Mouse (Mus musculus) limb, embryonic 14.5 days (tissue): ENCODE measurements around the gene Unc5cl. TPM values are rescaled to one million over a fixed set of nuclear protein-coding genes. Genes with fewer than 3 reads are reported as not detected.

Experiments used
- ATAC-seq: fragments of 200-750 bp; cut with Nextera tagmentation; 2 replicates; pipeline ENCODE4 v1.8.0; 2017; ENCODE audit warnings: low read depth, moderate number of reproducible peaks, moderate TSS enrichment; ENCODE audit not compliant: low FRiP score
- DNase-seq: peaks from one replicate; pipeline ENCODE4 v3.0.0-alpha.2; 2015; ENCODE audit warnings: low spot score
- H3K27ac ChIP-seq: fragments of 300-500 bp; sonication (generic); replicated peaks from 2 replicates; pipeline ENCODE4 v1.5.1; 2014; ENCODE audit warnings: low read depth, mild to moderate bottlenecking, low read length, moderate library complexity, mixed read lengths
- H3K27me3 ChIP-seq: fragments of 300-500 bp; sonication (generic); 2 replicates; pipeline ENCODE4 v1.6.1; 2014; ENCODE audit warnings: low read length, mixed read lengths; ENCODE audit not compliant: control insufficient read depth, insufficient read depth
- H3K36me3 ChIP-seq: fragments of 300-500 bp; sonication (generic); 2 replicates; pipeline ENCODE4 v1.6.1; 2014; ENCODE audit warnings: mild to moderate bottlenecking, low read length, moderate library complexity, mixed read lengths; ENCODE audit not compliant: control insufficient read depth, insufficient read depth
- H3K4me1 ChIP-seq: fragments of 300-500 bp; sonication (generic); 2 replicates; pipeline ENCODE4 v1.6.1; 2014; ENCODE audit warnings: antibody characterized with exemption, low read length, mixed read lengths; ENCODE audit not compliant: control insufficient read depth, insufficient read depth
- H3K4me2 ChIP-seq: fragments of 300-500 bp; sonication (generic); replicated peaks from 2 replicates; pipeline ENCODE4 v1.6.1; 2014; ENCODE audit warnings: low read depth, mild to moderate bottlenecking, low read length, moderate library complexity; ENCODE audit not compliant: severe bottlenecking
- H3K4me3 ChIP-seq: fragments of 300-500 bp; sonication (generic); replicated peaks from 2 replicates; pipeline ENCODE4 v1.5.1; 2014; ENCODE audit warnings: low read length
- H3K9ac ChIP-seq: fragments of 300-500 bp; sonication (generic); 2 replicates; pipeline ENCODE4 v1.6.1; 2014; ENCODE audit warnings: mild to moderate bottlenecking, low read depth, low read length, moderate library complexity; ENCODE audit not compliant: severe bottlenecking
- H3K9me3 ChIP-seq: fragments of 300-500 bp; sonication (generic); 2 replicates; pipeline ENCODE4 v1.6.1; 2016; ENCODE audit warnings: low read length; ENCODE audit not compliant: control insufficient read depth
- POLR2A ChIP-seq: fragments of 200-500 bp; IDR thresholded peaks from 2 replicates; pipeline ENCODE4 v1.8.0; 2012; ENCODE audit warnings: inconsistent platforms, mild to moderate bottlenecking, moderate library complexity, borderline replicate concordance; ENCODE audit not compliant: insufficient read depth, insufficient read length; ENCODE audit errors: extremely low read depth
- WGBS: fragments of 180-500 bp; shearing (Covaris S2); extraction: QIAGEN DNeasy Blood & Tissue Kit; methylation state at CpG from one replicate; pipeline ENCODE4 v1.1.7; 2014; 5-methylcytosine and 5-hydroxymethylcytosine counted together
- polyA plus RNA-seq, 2 experiments: library from polyadenylated mRNA; depleted of rRNA in 1 of 2; stranded (reverse) in 1 of 2; unstranded in 1 of 2; fragments of >200 nt; fragmentation: Nextera tagmentation in 1 of 2; extraction: Ambion mirVana in 1 of 2; gene quantifications; 2 replicates each; pipeline versions ENCODE4 v1.2.1 to v1.2.3; 2012 to 2014

The Unc5cl gene
- polyA plus RNA-seq, 2 experiments: 0.15 to 0.18 TPM

DNA sequence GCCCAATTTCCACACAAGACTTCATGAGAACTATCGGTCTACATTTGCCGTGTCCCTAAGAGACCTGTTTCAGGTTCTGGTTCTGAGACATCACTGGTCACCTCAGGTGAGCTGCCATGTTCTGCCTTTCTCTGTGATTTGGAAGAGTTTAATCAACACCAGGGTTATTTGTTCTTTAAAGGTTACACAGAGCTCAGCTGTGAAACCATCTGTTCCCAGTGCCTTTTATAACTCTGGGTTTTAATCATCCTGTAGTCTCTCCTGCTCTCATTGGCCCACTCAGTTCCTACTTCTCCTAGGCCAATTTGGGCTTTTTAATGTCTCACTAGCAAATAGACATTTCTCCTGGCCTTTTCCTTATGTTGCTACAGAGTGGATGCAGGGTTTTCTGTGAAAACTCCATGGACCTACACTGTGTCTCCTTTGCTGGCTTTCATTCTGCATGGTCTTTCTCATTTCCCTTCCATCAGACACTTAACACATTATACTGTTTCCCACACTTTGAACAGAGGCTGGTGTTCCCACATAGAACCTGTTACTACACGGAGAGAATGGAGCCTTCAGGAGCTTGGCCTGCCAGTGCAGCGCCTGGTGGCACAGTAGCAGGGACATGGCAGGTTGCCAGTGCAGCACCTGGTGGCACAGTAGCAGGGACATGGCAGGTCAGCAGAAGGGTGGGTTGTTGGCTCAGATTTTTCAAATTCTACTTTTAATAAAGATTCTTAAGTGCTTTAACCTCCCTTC, 97.3 kb downstream of the Unc5cl start:
- Histone ChIP-seq H3K27ac (no peak overlapping the region), H3K4me3 (no peak overlapping the region), H3K9me3 (no peaks in the 10 kb centered on the region), H3K4me2 (no peak overlapping the region), H3K4me1 (no peaks in the 10 kb centered on the region), H3K27me3 (no peaks in the 10 kb centered on the region), H3K9ac (no peak overlapping the region), H3K36me3 (no peaks in the 10 kb centered on the region)
- 74% methylated on average over 4 of the region's 4 CpGs for WGBS
- no peak for TF ChIP-seq POLR2A
- DNase-seq: no peak
- no peak for ATAC-seq

DNA sequence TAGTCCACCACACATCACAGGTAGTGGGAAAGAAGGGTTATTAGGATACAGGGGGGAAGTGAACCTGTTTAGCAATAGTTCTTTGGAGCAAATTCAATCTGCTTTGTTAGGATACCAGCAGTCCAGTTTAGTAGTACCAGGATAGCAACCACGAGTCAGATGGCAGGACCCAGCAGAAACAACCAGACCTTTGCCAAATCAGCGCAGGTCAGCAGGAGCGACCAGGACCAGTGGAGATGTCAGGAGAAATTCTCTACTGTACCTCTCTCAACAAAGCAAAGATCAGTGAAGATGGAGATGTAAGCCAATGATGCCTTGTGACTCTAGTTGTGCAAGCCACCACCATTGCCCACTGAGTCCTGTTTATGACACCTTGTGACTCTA, 97.8 kb downstream of the Unc5cl start:
- H3K27ac ChIP-seq: no peak overlapping the region
- no peak overlapping the region for H3K4me2 ChIP-seq
- no peaks in the 10 kb centered on the region for H3K27me3 ChIP-seq
- no peaks in the 10 kb centered on the region for H3K9me3 ChIP-seq
- no peaks in the 10 kb centered on the region for H3K36me3 ChIP-seq
- no peak overlapping the region for H3K9ac ChIP-seq
- H3K4me3 ChIP-seq: no peak overlapping the region
- WGBS: 88% methylated on average over 3 of the region's 3 CpGs
- ATAC-seq (no peak), DNase-seq (no peak)
- no peaks in the 10 kb centered on the region for H3K4me1 ChIP-seq
- no peak for TF ChIP-seq POLR2A

DNA sequence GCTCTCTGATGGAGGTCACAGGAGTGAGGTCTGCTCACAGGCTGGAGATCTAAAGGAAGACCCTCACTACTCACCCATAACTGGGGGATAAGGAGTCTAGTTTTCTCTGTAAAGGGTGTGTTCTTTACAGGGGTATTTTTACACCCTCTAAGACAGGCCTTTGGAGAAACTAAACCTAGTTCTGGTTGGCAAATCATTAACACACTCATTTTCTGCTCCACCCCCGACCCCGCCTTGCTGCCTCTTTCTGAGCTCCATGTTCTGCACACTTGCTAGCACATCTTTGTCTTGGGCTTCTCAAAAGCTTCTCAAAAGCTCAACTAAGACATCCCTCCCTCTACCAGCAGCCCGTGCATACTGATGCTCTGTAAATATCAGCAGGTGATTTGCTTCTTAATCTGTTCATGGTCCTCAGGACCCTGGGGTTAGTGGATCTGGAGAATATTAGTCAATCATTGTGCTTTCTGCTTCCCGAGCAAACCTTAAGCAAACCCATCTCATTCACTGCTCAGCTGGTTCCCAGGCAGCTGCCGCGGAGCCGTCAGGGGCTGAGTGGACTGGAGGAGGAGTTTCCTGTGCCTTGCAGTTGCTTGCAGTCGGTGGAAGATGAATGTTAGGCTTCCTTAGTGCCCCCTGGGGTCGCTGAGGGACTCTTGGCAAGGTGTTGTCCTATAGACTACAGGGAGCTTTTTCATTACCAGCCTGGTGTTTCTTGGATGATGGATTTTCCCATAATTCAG, 101.7 kb downstream of the Unc5cl start:
- no peak for TF ChIP-seq POLR2A
- no peak overlapping the region for H3K27ac ChIP-seq

DNA sequence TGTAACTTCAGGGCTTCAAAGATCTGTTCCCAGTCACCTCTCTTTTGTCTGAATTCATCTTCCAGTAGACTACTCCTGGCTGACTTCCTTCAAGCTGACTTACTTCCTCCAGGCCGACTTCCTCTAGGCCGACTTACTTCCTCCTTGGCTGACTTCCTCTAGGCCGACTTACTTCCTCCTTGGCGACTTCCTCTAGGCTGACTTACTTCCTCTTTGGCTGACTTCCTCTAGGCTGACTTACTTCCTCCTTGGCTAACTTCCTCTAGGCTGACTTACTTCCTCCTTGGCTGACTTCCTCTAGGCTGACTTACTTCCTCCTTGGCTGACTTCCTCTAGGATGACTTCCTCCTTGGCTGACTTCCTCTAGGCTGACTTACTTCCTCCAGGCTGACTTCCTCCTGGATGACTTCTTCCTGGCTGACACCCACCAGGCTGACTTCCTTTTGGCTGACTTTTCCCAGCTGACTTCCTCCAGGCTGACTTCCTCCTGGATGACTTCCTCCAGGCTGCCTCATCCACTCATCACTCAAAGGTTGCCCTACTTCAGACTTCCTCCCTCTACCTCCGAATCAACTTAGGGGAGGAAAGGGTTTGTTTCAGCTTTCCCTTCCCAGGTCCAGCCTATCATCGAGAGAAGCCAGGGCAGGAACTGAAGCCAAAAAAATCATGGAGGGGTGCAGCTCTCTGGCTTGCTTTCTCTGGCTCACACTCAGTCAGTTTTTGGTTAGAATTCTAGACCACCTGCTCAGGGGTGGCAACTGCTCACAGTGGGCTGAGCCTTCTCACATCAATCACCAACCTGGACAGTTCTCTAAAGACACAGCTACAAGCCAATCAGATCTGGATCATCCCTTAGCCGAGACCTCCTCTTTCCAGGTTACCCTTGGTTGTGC, 103.4 kb downstream of the Unc5cl start:
- H3K27ac ChIP-seq: no peak overlapping the region
- H3K36me3 ChIP-seq: no peaks in the 10 kb centered on the region
- H3K27me3 ChIP-seq: no peaks in the 10 kb centered on the region
- H3K4me2 ChIP-seq: no peak overlapping the region
- H3K4me1 ChIP-seq: no peaks in the 10 kb centered on the region
- 85% methylated on average over 7 of the region's 7 CpGs for WGBS
- ATAC-seq: no peak
- no peaks in the 10 kb centered on the region for H3K9me3 ChIP-seq
- no peak for TF ChIP-seq POLR2A
- DNase-seq: no peak
- no peak overlapping the region for H3K4me3 ChIP-seq
- H3K9ac ChIP-seq: no peak overlapping the region

More for the DNA sequence above, 101.7 kb downstream of the Unc5cl start:
- no peaks in the 10 kb centered on the region for H3K9me3 ChIP-seq
- 31% methylated on average over 9 of the region's 9 CpGs for WGBS
- no peak overlapping the region for H3K4me3 ChIP-seq
- DNase-seq (no peak), ATAC-seq (no peak)
- no peaks in the 10 kb centered on the region for H3K36me3 ChIP-seq
- H3K9ac ChIP-seq: no peak overlapping the region
- H3K4me2 ChIP-seq: no peak overlapping the region
- no peaks in the 10 kb centered on the region for H3K4me1 ChIP-seq
- H3K27me3 ChIP-seq: no peaks in the 10 kb centered on the region

DNA sequence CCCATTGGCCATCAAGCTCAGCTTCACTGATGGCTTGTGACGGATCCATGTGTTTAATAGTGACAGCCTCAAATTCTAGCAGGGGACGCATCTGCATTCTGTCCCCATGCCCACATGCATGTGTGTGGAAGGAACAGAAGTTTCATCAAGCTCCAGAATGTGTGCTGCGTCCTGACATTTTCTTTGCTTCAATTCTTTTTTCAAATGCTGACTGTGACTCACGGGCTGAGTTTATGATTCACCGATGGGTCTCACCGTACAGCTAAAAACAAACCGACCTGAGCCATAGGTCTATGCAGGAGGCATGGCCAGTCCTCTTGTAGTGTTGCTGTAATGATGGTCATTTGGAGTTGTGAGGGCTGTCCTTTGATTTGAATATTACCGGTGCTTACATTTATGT, 110.2 kb downstream of the Unc5cl start:
- TF ChIP-seq POLR2A: no peak
- Histone ChIP-seq H3K36me3 (no peaks in the 10 kb centered on the region), H3K9ac (no peak overlapping the region), H3K4me3 (no peak overlapping the region), H3K27ac (no peak overlapping the region), H3K27me3 (no peaks in the 10 kb centered on the region), H3K9me3 (no peaks in the 10 kb centered on the region), H3K4me1 (no peaks in the 10 kb centered on the region), H3K4me2 (no peak overlapping the region)
- ATAC-seq (no peak), DNase-seq (no peak)
- WGBS: 94% methylated on average over 8 of the region's 8 CpGs
